In genomic region chr2:160148031-160148430, GRCm38 (mm10) we compare ENCODE assay signal across 31 mouse cellular contexts.
"Had no signal": no experiment of that assay in that cellular context is flagged by ENCODE, and none has a peak within 500 bp of the region (broad histone marks: within the 10 kb centered on the region; RNA-seq: fewer than 3 reads in every experiment).

No protein-coding gene starts in this region.

- DNase-seq: heart, postnatal 14 days; heart, postnatal 36 days; heart, postnatal 4 days; kidney, adult 11 months; kidney, adult 18-20 months; kidney, adult 8-10 months; kidney, adult 9 months; kidney, postnatal 10 days; kidney, postnatal 14 days; kidney, postnatal 25 days; kidney, postnatal 4 days; layer of hippocampus, adult 9-11 months; layer of hippocampus, postnatal 36 days had no signal

- H3K27me3 ChIP-seq: heart, embryonic 12.5 days; heart, embryonic 13.5 days; heart, embryonic 15.5 days; hindbrain, embryonic 12.5 days; hindbrain, embryonic 13.5 days; hindbrain, embryonic 15.5 days; intestine, embryonic 15.5 days; kidney, embryonic 15.5 days had no signal

- H3K9ac ChIP-seq: heart, embryonic 12.5 days; heart, embryonic 13.5 days; heart, embryonic 15.5 days; hindbrain, embryonic 12.5 days; hindbrain, embryonic 13.5 days; hindbrain, embryonic 14.5 days; hindbrain, embryonic 15.5 days; intestine, embryonic 15.5 days; kidney, embryonic 15.5 days had no signal

- H3K36me3 ChIP-seq: heart, embryonic 12.5 days; heart, embryonic 13.5 days; heart, embryonic 15.5 days; hindbrain, embryonic 10.5 days; hindbrain, embryonic 12.5 days; hindbrain, embryonic 13.5 days; hindbrain, embryonic 15.5 days; intestine, embryonic 15.5 days; kidney, embryonic 15.5 days had no signal

- H3K27ac ChIP-seq: heart, embryonic 13.5 days; heart, embryonic 15.5 days; hindbrain, embryonic 10.5 days; hindbrain, embryonic 12.5 days; hindbrain, embryonic 13.5 days; hindbrain, embryonic 14.5 days; hindbrain, embryonic 15.5 days; hindbrain, postnatal 0 days; intestine, embryonic 15.5 days; kidney, embryonic 15.5 days; kidney, postnatal 0 days; layer of hippocampus, adult 2 months; left cerebral cortex, adult 2 months had no signal

- H3K4me2 ChIP-seq: heart, embryonic 12.5 days; heart, embryonic 13.5 days; heart, embryonic 15.5 days; hindbrain, embryonic 12.5 days; hindbrain, embryonic 13.5 days; hindbrain, embryonic 14.5 days; hindbrain, embryonic 15.5 days; intestine, embryonic 15.5 days; kidney, embryonic 15.5 days had no signal

- H3K9me3 ChIP-seq: heart, embryonic 12.5 days; heart, embryonic 13.5 days; heart, embryonic 15.5 days; hindbrain, embryonic 10.5 days; hindbrain, embryonic 12.5 days; hindbrain, embryonic 13.5 days; hindbrain, embryonic 15.5 days; intestine, embryonic 15.5 days; kidney, embryonic 15.5 days had no signal

- ATAC-seq: hindbrain, embryonic 16.5 days; hindbrain, postnatal 0 days; inflammation-experienced regulatory T-cells, adult 6 months; intestine, embryonic 15.5 days; intestine, embryonic 16.5 days; intestine, postnatal 0 days had no signal

- H3K4me3 ChIP-seq: heart, embryonic 12.5 days; heart, embryonic 13.5 days; heart, embryonic 15.5 days; hindbrain, embryonic 10.5 days; hindbrain, embryonic 12.5 days; hindbrain, embryonic 13.5 days; hindbrain, embryonic 15.5 days; intestine, embryonic 15.5 days; kidney, embryonic 15.5 days; layer of hippocampus, adult 2 months; left cerebral cortex, adult 2 months had no signal

- H3K4me1 ChIP-seq: heart, embryonic 12.5 days; heart, embryonic 13.5 days; heart, embryonic 15.5 days; hindbrain, embryonic 10.5 days; hindbrain, embryonic 12.5 days; hindbrain, embryonic 13.5 days; hindbrain, embryonic 15.5 days; intestine, embryonic 15.5 days; kidney, embryonic 15.5 days had no signal
